Mouse (Mus musculus) forebrain, embryonic 12.5 days (tissue): ENCODE measurements at regions not wholly inside any gene's neighbourhood (a gene's known extent, or its start where the extent isn't known, plus 50 kb on each side); places are given as distances from the start of the nearest gene placed in this dataset.

ENCODE experiments used
- ATAC-seq: fragments of 200-750 bp; cut with Nextera tagmentation; 2 replicates; pipeline ENCODE4 v1.8.0; 2017; ENCODE audit warnings: moderate TSS enrichment; ENCODE audit not compliant: low FRiP score
- H3K27ac ChIP-seq: fragments of 300-500 bp; sonication (generic); 2 replicates; pipeline ENCODE4 v1.5.1; 2016; ENCODE audit warnings: mild to moderate bottlenecking
- H3K27me3 ChIP-seq: fragments of 300-500 bp; sonication (generic); 2 replicates; pipeline ENCODE4 v1.6.1; 2016; ENCODE audit warnings: mild to moderate bottlenecking
- H3K36me3 ChIP-seq: fragments of 300-500 bp; sonication (generic); replicated peaks from 2 replicates; pipeline ENCODE4 v1.6.1; 2016; ENCODE audit warnings: mild to moderate bottlenecking
- H3K4me1 ChIP-seq: fragments of 300-500 bp; sonication (generic); 2 replicates; pipeline ENCODE4 v1.6.1; 2016
- H3K4me2 ChIP-seq: fragments of 300-500 bp; sonication (generic); 2 replicates; pipeline ENCODE4 v1.6.1; 2016; ENCODE audit warnings: mild to moderate bottlenecking, moderate library complexity
- H3K4me3 ChIP-seq: fragments of 300-500 bp; sonication (generic); replicated peaks from 2 replicates; pipeline ENCODE4 v1.5.1; 2016; ENCODE audit warnings: mild to moderate bottlenecking
- H3K9ac ChIP-seq: fragments of 300-500 bp; sonication (generic); 2 replicates; pipeline ENCODE4 v1.6.1; 2016; ENCODE audit warnings: mild to moderate bottlenecking
- H3K9me3 ChIP-seq: fragments of 300-500 bp; sonication (generic); 2 replicates; pipeline ENCODE4 v1.6.1; 2016
- WGBS: fragments of 180-500 bp; shearing (Covaris S2); methylation state at CpG from one replicate; pipeline ENCODE4 v1.1.7; 2016; 5-methylcytosine and 5-hydroxymethylcytosine counted together

DNA sequence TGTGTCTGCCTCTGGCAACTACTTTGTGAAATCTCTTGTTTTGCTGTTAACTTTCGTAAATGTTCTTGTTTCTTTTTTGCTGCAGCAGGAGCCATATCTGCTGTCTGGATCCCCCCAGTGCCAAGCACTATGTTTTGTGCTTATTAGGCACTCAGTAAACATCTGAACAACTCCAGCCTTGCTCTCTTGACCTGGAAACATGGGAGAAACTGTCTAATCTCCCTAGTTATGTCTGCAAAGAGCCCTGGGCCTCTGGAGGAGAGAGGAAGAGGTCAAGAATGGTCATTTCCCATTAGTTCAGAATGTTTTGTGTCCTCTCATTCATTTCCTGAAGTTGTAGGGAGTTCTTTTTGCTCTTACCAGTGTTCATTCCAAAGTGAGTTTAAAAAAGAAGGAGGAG lies 93.1 kb upstream of the Tcf21 start:
- Histone ChIP-seq H3K4me2 (no peak overlapping the region), H3K4me3 (no peak overlapping the region), H3K4me1 (no peaks in the 10 kb centered on the region), H3K27ac (no peak overlapping the region), H3K36me3 (no peaks in the 10 kb centered on the region), H3K9me3 (no peaks in the 10 kb centered on the region), H3K27me3 (no peaks in the 10 kb centered on the region), H3K9ac (no peak overlapping the region)
- ATAC-seq, result no peak
- WGBS, result 87% methylated on average over 1 of the region's 1 CpGs

GRCm38 (mm10) chr10:22908640-22909039 lies 88.7 kb upstream of the Tcf21 start:
- Histone ChIP-seq H3K27ac (no peak overlapping the region), H3K36me3 (no peaks in the 10 kb centered on the region), H3K9ac (no peak overlapping the region), H3K4me2 (no peak overlapping the region), H3K27me3 (no peaks in the 10 kb centered on the region), H3K4me1 (no peaks in the 10 kb centered on the region), H3K4me3 (no peak overlapping the region), H3K9me3 (no peaks in the 10 kb centered on the region)
- WGBS, result 89% methylated on average over 6 of the region's 6 CpGs
- no peak for ATAC-seq

DNA sequence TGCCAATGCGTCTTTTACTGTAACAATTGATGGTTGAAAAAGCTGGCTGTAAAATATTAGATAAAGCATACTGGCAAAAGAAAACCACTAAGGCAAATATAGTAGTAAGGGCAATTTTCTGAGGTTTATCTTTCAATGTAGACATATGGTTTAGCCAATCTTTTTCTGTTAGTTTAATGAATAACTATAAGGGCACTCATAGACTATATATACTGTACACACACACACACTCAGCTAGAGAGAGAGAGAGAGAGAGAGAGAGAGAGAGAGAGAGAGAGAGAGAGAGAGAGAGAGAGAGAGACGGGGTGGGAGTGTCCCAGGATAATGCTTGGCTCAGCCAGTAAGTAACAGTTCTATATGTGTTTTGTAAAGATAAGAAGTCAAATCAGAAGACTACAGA lies 85.3 kb upstream of the Tcf21 start:
- no peak overlapping the region for H3K9ac ChIP-seq
- H3K4me1 ChIP-seq, result no peaks in the 10 kb centered on the region
- no peak overlapping the region for H3K4me2 ChIP-seq
- H3K27ac ChIP-seq, result no peak overlapping the region
- no peaks in the 10 kb centered on the region for H3K27me3 ChIP-seq
- H3K9me3 ChIP-seq, result no peaks in the 10 kb centered on the region
- no peak overlapping the region for H3K4me3 ChIP-seq
- no peaks in the 10 kb centered on the region for H3K36me3 ChIP-seq
- WGBS, result 82% methylated on average over 2 of the region's 2 CpGs
- no peak for ATAC-seq

DNA sequence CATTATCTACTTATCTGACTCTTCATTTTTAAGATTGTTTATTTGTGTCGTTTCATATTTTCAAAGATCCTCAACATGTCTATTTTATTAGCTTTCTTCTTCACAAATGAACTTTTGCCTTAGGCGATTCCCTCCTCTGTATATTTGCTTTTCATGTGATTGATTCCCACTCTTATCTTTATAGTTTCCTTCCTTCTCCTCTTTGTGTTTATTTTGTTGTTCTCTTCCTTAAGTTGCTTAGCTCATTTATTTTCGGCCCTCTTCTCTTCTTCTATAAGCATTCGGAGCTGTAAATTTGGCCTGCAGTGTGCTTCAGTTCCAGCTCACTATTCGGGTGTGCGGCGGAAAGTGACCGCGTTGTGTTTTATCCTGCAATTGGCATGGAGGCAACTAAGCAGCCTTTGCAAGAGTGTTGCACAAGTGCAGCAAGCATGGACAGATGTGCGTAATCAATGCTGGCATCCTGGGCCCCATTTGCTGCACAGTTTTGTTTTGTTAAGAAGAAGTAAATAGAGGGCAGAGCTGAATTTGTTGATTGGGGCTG lies 73.5 kb upstream of the Tcf21 start:
- Histone ChIP-seq H3K9ac (no peak overlapping the region), H3K27me3 (no peaks in the 10 kb centered on the region), H3K4me3 (no peak overlapping the region), H3K27ac (no peak overlapping the region), H3K4me2 (no peak overlapping the region), H3K9me3 (no peaks in the 10 kb centered on the region), H3K36me3 (no peaks in the 10 kb centered on the region), H3K4me1 (no peaks in the 10 kb centered on the region)
- WGBS, result 86% methylated on average over 10 of the region's 10 CpGs
- ATAC-seq, result no peak

- H3K27me3 ChIP-seq, result no peaks in the 10 kb centered on the region
These were observed 67.5 kb upstream of the Tcf21 start for GRCm38 (mm10) chr10:22887451-22887850.

GRCm38 (mm10) chr10:22879714-22880113 lies 59.7 kb upstream of the Tcf21 start:
- no peak overlapping the region for H3K9ac ChIP-seq
- no peak for ATAC-seq
- no peaks in the 10 kb centered on the region for H3K4me1 ChIP-seq
- H3K9me3 ChIP-seq, result no peaks in the 10 kb centered on the region
- H3K27ac ChIP-seq, result no peak overlapping the region
- no peaks in the 10 kb centered on the region for H3K36me3 ChIP-seq
- H3K27me3 ChIP-seq, result no peaks in the 10 kb centered on the region
- H3K4me3 ChIP-seq, result no peak overlapping the region
- 19% methylated on average over 4 of the region's 4 CpGs for WGBS
- no peak overlapping the region for H3K4me2 ChIP-seq

More at GRCm38 (mm10) chr10:22887451-22887850, 67.5 kb upstream of the Tcf21 start:
- no peak for ATAC-seq
- Histone ChIP-seq H3K36me3 (no peaks in the 10 kb centered on the region), H3K9me3 (no peaks in the 10 kb centered on the region), H3K4me2 (no peak overlapping the region), H3K27ac (no peak overlapping the region), H3K4me3 (no peak overlapping the region), H3K9ac (no peak overlapping the region), H3K4me1 (no peaks in the 10 kb centered on the region)
- WGBS, result 83% methylated on average over 6 of the region's 6 CpGs

- no peaks in the 10 kb centered on the region for H3K9me3 ChIP-seq
- H3K36me3 ChIP-seq, result no peaks in the 10 kb centered on the region
- ATAC-seq, result no peak
- no peak overlapping the region for H3K27ac ChIP-seq
- H3K4me3 ChIP-seq, result no peak overlapping the region
- no peak overlapping the region for H3K9ac ChIP-seq
- no peaks in the 10 kb centered on the region for H3K4me1 ChIP-seq
- no peak overlapping the region for H3K4me2 ChIP-seq
- H3K27me3 ChIP-seq, result no peaks in the 10 kb centered on the region
- 86% methylated on average over 5 of the region's 5 CpGs for WGBS
These were observed 57.7 kb upstream of the Tcf21 start for GRCm38 (mm10) chr10:22877536-22878130.

GRCm38 (mm10) chr10:22877028-22877427 lies 57.1 kb upstream of the Tcf21 start:
- no peaks in the 10 kb centered on the region for H3K36me3 ChIP-seq
- no peak overlapping the region for H3K4me3 ChIP-seq
- H3K27me3 ChIP-seq, result no peaks in the 10 kb centered on the region
- no peak overlapping the region for H3K27ac ChIP-seq
- no peaks in the 10 kb centered on the region for H3K4me1 ChIP-seq
- ATAC-seq, result no peak
- no peak overlapping the region for H3K4me2 ChIP-seq
- no peak overlapping the region for H3K9ac ChIP-seq
- H3K9me3 ChIP-seq, result no peaks in the 10 kb centered on the region
- 72% methylated on average over 2 of the region's 2 CpGs for WGBS

DNA sequence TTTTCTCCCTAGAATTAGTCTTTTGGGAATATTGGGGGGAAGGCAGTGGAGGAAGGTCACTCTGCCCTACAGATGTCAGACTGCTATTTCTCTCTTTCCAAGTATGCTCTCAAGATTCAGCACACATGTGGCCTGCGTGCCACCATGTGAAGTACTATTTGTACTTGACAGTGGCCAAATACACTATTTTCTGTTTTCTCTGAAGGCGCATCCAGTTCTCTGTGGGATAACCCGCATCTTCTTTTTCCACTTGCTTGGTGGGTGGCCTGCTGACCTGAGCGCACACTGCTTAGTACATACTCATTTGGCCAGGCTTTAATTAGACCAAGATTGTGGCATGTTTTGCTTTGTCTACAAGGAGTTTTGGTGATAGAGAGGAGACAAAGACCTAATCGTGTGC lies 55.7 kb upstream of the Tcf21 start:
- Histone ChIP-seq H3K4me3 (no peak overlapping the region), H3K4me2 (no peak overlapping the region), H3K9me3 (no peaks in the 10 kb centered on the region), H3K4me1 (no peaks in the 10 kb centered on the region), H3K9ac (no peak overlapping the region), H3K27ac (no peak overlapping the region), H3K27me3 (no peaks in the 10 kb centered on the region), H3K36me3 (no peaks in the 10 kb centered on the region)
- no peak for ATAC-seq
- 72% methylated on average over 5 of the region's 5 CpGs for WGBS

DNA sequence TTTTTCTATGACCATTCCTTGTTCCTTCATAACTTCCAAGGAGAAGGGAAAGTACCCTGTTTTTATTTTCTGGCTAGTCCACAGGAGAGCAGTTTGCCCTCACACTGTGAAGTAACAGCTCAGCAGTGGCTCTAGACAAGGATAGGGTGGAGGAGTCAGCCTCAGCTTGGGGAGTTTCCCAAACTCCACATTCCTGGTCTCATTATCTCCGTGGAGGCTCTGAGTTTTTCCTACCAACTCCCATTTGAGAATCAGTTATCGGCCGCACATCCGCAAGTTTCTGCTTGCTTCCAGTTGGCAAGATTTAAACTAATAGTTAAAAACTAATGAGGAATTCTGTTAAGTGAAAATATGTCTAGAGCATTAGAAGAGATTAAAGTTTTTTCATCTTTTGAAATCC lies 55.2 kb upstream of the Tcf21 start:
- H3K27ac ChIP-seq, result no peak overlapping the region
- no peak overlapping the region for H3K9ac ChIP-seq
- H3K36me3 ChIP-seq, result no peaks in the 10 kb centered on the region
- no peak overlapping the region for H3K4me3 ChIP-seq
- H3K4me1 ChIP-seq, result no peaks in the 10 kb centered on the region
- WGBS, result 75% methylated on average over 4 of the region's 4 CpGs
- no peak for ATAC-seq
- no peaks in the 10 kb centered on the region for H3K9me3 ChIP-seq
- no peak overlapping the region for H3K4me2 ChIP-seq
- H3K27me3 ChIP-seq, result no peaks in the 10 kb centered on the region
